Mouse (Mus musculus) kidney, adult 2 months (tissue): ENCODE results near the gene Hs3st2.

Experiments
- CTCF ChIP-seq: fragments of 200-500 bp; conservative IDR thresholded peaks from 2 replicates; pipeline ENCODE4 v1.5.1; 2011; ENCODE audit warnings: low read depth, mild to moderate bottlenecking, control low read depth, low read length, moderate library complexity, mixed read lengths; ENCODE audit not compliant: insufficient read depth, insufficient read length
- POLR2A ChIP-seq: fragments of 200-500 bp; IDR thresholded peaks from one replicate; pipeline ENCODE4 v1.6.1; 2011; ENCODE audit warnings: low read depth, low read length, control low read depth

- TF ChIP-seq CTCF (peak; percentile 29; the same call in 1 of the 2 replicates), POLR2A (no peak)
Observed at GRCm38 (mm10) chr7:121391225-121391983, at the start of gene Hs3st2.
